Mouse (Mus musculus): ENCODE data around the gene Creb3l2. TPM values are rescaled to one million over a fixed set of nuclear protein-coding genes. Genes with fewer than 3 reads are reported as not detected.

The Creb3l2 gene
- polyA plus RNA-seq, 1 experiment from 2014 or later = 31.7 TPM

DNA sequence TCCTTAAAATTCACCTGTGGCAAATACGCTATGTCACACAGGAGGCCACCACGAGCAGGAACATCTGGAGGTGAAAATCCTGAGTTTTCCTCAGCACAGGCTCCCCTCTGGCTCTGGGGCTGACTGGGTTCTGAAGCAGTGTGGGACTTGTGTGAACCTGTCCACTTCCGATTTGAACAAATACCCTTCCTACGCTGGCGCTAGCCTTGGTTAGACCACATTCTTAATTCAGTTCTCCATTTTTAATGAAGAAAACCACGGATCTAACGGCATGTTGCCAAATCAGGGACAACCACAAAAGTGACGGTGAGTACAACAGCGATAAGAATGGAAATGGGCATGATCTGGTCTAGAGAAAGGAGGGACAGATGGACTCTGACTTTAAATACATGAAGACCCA is 157.1 kb downstream of the Creb3l2 start:
- Histone ChIP-seq H3K9ac (replicated peaks; ENCODE audit: low read length) (no peak overlapping the region), H3K27me3 (ENCODE audit: insufficient read depth, low read length) (no peaks in the 10 kb centered on the region), H3K4me3 (ENCODE audit: low read length) (no peak overlapping the region), H3K4me2 (replicated peaks; ENCODE audit: low read depth, low read length) (no peak overlapping the region), H3K27ac (ENCODE audit: low read length) (no peak overlapping the region), H3K36me3 (ENCODE audit: insufficient read depth, low read length) (no peaks in the 10 kb centered on the region), H3K4me1 (ENCODE audit: insufficient read depth, low read length) (no peaks in the 10 kb centered on the region), H3K9me3 (ENCODE audit: low read length) (no peaks in the 10 kb centered on the region)
- 93% methylated on average over 9 of the region's 9 CpGs for WGBS
- no peak for ATAC-seq (ENCODE audit: low FRiP score, low TSS enrichment)

DNA sequence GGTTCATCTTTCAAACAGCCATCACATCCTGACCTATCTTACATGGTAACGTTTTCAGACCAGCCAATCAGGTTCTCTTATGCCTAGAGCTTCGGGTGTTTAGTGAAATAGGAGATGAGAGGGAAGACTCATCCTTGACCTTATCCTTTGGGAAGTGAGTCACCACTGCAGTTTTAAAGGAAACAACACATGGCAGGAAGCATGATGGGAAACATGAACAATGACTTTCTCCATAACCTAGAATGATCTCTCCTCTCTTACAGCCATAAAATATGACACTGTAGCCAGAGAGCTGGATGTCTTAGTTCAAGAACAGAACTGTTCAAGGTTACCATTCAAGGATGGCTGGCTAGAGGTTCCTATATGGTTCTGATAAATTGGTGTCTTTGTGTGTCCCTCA is 158.6 kb downstream of the Creb3l2 start:
- no peak for ATAC-seq (ENCODE audit: low FRiP score, low TSS enrichment)
- Histone ChIP-seq H3K4me3 (ENCODE audit: low read length) (no peak overlapping the region), H3K27me3 (ENCODE audit: insufficient read depth, low read length) (no peaks in the 10 kb centered on the region), H3K4me2 (replicated peaks; ENCODE audit: low read depth, low read length) (no peak overlapping the region), H3K9ac (replicated peaks; ENCODE audit: low read length) (no peak overlapping the region), H3K4me1 (ENCODE audit: insufficient read depth, low read length) (no peaks in the 10 kb centered on the region), H3K9me3 (ENCODE audit: low read length) (no peaks in the 10 kb centered on the region), H3K36me3 (ENCODE audit: insufficient read depth, low read length) (no peaks in the 10 kb centered on the region), H3K27ac (ENCODE audit: low read length) (no peak overlapping the region)
- 24% methylated on average over 2 of the region's 2 CpGs for WGBS

DNA sequence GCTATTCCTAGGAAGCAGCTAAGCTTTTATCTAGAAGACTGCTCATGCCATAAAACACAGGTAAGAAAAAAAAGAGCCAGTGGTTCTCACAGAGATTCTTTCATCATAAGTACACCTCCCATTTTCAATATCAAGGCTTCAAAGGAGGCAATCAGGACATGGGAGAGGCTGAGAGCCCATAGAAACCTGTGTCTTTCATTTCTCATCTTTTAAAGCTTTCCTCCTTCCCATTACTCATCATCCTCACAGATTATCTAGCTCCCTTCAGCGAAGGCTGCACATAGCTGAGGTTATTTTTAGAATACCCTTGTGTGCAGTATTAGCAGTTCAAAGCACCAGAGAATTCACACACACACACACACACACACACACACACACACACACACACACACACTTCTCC is 159.3 kb downstream of the Creb3l2 start:
- ATAC-seq (ENCODE audit: low FRiP score, low TSS enrichment) = no peak
- Histone ChIP-seq H3K36me3 (ENCODE audit: insufficient read depth, low read length) (no peaks in the 10 kb centered on the region), H3K4me2 (replicated peaks; ENCODE audit: low read depth, low read length) (no peak overlapping the region), H3K4me3 (ENCODE audit: low read length) (no peak overlapping the region), H3K9ac (replicated peaks; ENCODE audit: low read length) (no peak overlapping the region), H3K9me3 (ENCODE audit: low read length) (no peaks in the 10 kb centered on the region), H3K27ac (ENCODE audit: low read length) (no peak overlapping the region), H3K4me1 (ENCODE audit: insufficient read depth, low read length) (no peaks in the 10 kb centered on the region), H3K27me3 (ENCODE audit: insufficient read depth, low read length) (no peaks in the 10 kb centered on the region)
- 75% methylated on average over 1 of the region's 1 CpGs for WGBS

Other genes starting within 250 kb of the Creb3l2 start
- 0.55 and 0.74 TPM in 2 replicates for gene Dgki, start 142.0 kb downstream of the Creb3l2 start, polyA plus RNA-seq (2015; fragmentation: Nextera tagmentation; extraction: Ambion mirVana)
- 1.2 and 1.4 TPM in 2 replicates for gene Akr1d1, start 88.0 kb upstream of the Creb3l2 start, polyA plus RNA-seq (2015; fragmentation: Nextera tagmentation; extraction: Ambion mirVana)